Mouse (Mus musculus) spleen, adult 12 weeks (tissue): ENCODE measurements around the gene Coa4.

Experiments used
- DNase-seq: peaks from one replicate; pipeline ENCODE4 v3.0.0; 2022; ENCODE audit warnings: low spot score

The Coa4 gene

DNA sequence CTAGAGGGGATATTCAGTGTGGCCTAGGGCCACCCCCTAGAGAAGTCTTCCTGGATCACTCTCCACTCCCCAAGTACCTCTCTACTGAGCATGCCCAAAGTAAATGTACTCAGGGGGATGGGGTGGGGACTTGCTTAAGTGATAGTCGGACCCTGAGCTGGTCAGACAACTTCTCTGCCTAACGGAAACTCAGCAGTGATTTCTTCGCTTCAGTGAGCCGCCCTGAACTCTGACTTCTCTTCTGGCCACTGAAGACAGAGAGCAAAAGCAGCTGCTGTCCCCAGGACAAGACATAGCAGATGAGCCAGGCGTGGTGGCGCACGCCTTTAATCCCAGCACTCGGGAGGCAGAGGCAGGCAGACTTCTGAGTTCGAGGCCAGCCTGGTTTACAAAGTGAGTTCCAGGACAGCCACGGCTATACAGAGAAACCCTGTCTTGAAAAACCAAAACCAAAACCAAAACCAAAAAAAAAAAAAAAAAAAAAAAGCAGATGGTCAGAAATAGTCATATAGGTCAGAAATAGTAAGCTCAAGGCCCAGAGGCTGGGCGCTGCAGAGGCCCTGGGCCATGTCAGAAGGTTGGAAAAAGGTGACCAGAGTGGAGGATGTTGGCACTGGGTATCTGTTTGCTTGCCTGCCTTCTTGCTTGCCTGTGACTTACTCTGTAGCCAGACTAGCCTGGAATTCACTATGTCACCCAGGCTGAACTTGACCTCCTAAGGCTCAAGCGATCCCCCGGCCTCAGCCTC lies 32.0 kb upstream of the Coa4 start:
- no peak for DNase-seq

GRCm38 (mm10) chr7:100506494-100506893 lies 30.4 kb upstream of the Coa4 start:
- DNase-seq = no peak

- no peak for DNase-seq
Observed at GRCm38 (mm10) chr7:100508670-100509069, 28.2 kb upstream of the Coa4 start.

GRCm38 (mm10) chr7:100511602-100512001 lies 25.3 kb upstream of the Coa4 start:
- no peak for DNase-seq

- DNase-seq = no peak
Observed at GRCm38 (mm10) chr7:100514573-100514972, 22.3 kb upstream of the Coa4 start, which contains the start of gene Dnajb13. TSS of gene Dnajb13 (minus strand) at chr7:100514960.

DNA sequence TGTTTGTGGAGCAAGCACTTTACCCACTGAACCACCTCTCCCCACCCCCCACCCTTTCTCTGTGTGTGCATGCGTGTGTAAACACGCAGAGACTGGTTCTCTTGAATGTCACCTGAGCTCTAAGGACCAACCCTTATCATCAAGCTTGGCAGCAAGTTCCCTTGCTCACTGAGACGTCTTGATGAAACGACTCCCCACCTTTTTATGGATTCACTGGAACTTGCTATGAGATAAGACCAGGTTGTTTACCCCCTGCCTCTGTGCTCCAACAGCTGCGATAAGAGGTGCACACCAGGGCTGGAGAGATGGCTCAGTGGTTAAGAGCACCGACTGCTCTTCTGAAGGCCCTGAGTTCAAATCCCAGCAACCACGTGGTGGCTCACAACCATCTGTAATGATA lies 16.7 kb upstream of the Coa4 start:
- no peak for DNase-seq

GRCm38 (mm10) chr7:100520663-100521285 lies 16.1 kb upstream of the Coa4 start:
- peak; percentile 75 for DNase-seq

GRCm38 (mm10) chr7:100522222-100522621 lies 14.6 kb upstream of the Coa4 start:
- DNase-seq = no peak

- DNase-seq = no peak
Observed at GRCm38 (mm10) chr7:100524669-100525068, 12.2 kb upstream of the Coa4 start.

GRCm38 (mm10) chr7:100530766-100531165 lies 6.1 kb upstream of the Coa4 start:
- no peak for DNase-seq

GRCm38 (mm10) chr7:100533503-100533902 lies 3.4 kb upstream of the Coa4 start:
- no peak for DNase-seq

DNA sequence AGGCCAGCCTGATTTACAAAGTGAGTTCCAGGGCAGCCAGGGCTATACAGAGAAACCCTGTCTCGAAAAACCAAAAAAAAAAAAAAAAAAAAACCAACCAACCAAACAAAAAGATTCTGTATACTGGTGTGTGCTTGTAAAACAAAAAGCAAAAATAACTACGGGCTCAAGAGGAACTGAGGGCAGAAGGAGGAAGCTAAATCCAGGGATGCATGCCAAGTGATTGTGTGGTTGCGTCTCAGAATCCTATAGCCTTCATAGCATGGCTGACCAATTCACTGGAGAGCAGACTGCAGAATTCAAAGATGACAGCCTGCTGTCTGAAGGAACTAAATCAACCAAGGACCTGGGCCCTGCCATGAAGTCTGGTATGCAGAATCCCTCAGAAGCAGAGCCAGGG lies 2.7 kb upstream of the Coa4 start:
- DNase-seq = no peak

- no peak for DNase-seq
Observed at GRCm38 (mm10) chr7:100535831-100536230, 1.0 kb upstream of the Coa4 start.

DNA sequence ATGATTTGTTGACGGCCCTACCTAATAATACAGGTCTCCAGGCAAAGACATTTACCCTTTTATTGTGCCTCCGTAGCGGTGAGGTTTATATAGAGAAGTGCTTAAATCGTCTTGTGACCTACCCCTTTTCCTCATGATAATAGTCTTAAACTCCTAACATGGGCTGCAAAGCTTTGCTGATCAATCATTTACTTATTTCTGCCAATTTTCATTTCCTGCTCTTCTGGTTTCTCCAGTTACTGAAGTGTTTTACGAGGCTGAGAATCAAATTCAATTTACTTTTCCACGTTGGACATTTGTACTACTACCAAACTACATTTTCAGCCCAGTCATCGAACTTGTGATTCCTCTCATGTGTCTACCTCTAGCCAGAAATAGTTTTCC lies 640 bp downstream of the Coa4 start:
- no peak for DNase-seq

GRCm38 (mm10) chr7:100539516-100539915 lies 2.6 kb downstream of the Coa4 start:
- DNase-seq = no peak

DNA sequence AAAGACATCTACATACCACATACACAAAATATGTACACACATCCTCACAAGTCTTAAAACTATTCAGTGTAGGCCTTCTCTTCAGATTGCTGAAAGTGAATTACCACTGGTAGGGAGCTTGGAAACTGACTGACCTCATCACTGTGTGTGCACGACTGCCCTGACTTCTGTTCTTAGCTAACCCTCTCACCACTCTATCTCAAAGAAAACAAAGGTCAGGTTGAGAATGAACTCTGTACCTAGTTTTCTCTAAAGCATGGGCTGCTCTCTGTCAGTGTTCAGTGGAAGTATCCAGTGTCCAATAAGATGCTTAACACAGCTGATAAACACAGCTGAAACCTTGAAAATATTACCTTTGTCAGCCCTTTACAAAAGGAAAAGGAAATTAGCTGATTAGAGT lies 7.6 kb downstream of the Coa4 start:
- no peak for DNase-seq

- no peak for DNase-seq
Observed at GRCm38 (mm10) chr7:100547631-100548030, 10.8 kb downstream of the Coa4 start.

DNA sequence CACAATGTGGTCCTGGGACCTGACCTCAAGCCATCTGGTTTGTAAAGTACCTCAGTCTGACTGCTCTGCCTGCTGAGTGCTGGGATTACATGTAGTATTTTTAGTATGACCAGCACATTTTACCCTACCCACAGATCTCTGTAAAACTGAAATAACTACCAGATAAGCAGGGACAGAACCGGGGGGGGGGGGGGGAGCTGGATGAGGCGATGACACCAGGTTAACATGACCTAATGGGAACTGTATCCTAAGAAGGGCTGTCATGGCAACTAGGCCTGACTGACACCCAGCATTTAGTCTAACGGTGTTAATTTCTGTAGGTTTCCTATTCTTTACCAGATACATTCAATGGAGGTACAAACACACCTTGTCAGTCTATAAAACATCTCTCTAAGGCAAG lies 12.9 kb downstream of the Coa4 start:
- no peak for DNase-seq

- no peak for DNase-seq
Observed at GRCm38 (mm10) chr7:100550338-100551007, 13.6 kb downstream of the Coa4 start.

GRCm38 (mm10) chr7:100554939-100555338 lies 18.1 kb downstream of the Coa4 start:
- DNase-seq = no peak

- DNase-seq = no peak
Observed at GRCm38 (mm10) chr7:100555431-100555951, 18.6 kb downstream of the Coa4 start.

DNA sequence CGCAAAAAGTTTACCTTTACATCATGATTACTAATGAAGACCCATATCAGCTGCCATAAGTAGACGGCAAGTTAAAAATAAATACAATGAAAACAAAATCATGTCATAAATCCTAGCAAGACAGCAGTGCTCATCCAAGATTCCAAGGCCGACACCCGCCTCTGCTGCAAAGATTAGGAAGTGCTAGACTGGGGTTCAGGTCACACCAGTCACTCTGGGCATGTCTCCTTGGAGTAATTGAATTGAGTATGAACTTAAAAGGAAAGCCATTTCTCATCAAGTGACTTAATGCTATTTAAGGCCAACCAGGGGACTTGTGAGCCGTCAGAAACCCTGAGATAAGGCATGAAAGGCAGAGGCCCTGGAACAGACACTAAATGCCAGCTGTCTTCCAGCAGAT lies 20.4 kb downstream of the Coa4 start:
- no peak for DNase-seq

GRCm38 (mm10) chr7:100559331-100559730 lies 22.5 kb downstream of the Coa4 start:
- DNase-seq = no peak
